7 mouse cellular contexts compared by ENCODE assay signal in the genomic region with DNA sequence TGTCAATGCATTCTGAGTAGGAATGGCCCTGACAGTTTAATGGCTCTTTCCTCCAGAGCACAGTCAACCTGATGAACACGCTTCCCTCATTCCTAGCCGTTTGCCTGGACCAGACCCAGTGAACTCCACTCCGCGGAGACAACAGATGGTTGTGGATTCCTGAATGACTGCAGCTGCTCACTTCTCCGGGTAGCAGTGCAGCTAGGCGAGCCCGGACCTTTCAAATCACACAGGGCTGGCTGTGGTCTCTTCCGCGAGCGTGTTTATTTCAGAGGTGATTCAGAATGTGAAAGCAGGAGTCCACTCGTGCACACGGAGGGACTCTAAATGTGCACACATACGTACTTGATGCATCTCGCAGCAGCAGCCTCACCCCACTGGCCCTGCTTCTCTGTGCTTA. TPM values are rescaled to one million over a fixed set of nuclear protein-coding genes. Genes with fewer than 3 reads are reported as not detected.
DNase-seq lines count a peak whose midpoint lies in the region; ATAC-seq and TF ChIP-seq lines count a peak whose summit lies in the region.

No protein-coding gene starts in this region.

- peak; percentile 23; the same call in 1 of the 2 replicates for ATAC-seq in lung, postnatal 0 days
- ATAC-seq in neural tube, embryonic 12.5 days (ENCODE audit: low FRiP score, low read depth) = 0 out of 2 replicates have a peak, but pooled peaks have one; percentile 37

- 61% methylated on average over 14 of the region's 14 CpGs for WGBS in heart, embryonic 10.5 days
- 41% methylated on average over 14 of the region's 14 CpGs for WGBS in lung, postnatal 0 days
- WGBS in neural tube, embryonic 12.5 days = 50% methylated on average over 14 of the region's 14 CpGs

- no peaks in the 10 kb centered on the region for H3K9me3 ChIP-seq in heart, embryonic 10.5 days
- H3K9me3 ChIP-seq in lung, postnatal 0 days (ENCODE audit: low read length) = no peaks in the 10 kb centered on the region
- no peaks in the 10 kb centered on the region for H3K9me3 ChIP-seq in neural tube, embryonic 12.5 days

- TF ChIP-seq EP300 in lung, postnatal 0 days (IDR thresholded peaks at IDR 0.05) = no peak

- 0 out of 2 replicates have a peak overlapping the region, but pooled peaks have one; percentile 22 for H3K4me2 ChIP-seq in lung, postnatal 0 days (replicated peaks; ENCODE audit: low read depth, low read length)
- no peak overlapping the region for H3K4me2 ChIP-seq in neural tube, embryonic 12.5 days (replicated peaks)

- TF ChIP-seq CTCF in lung, postnatal 0 days (IDR thresholded peaks at IDR 0.05) = no peak

- peaks cover 50% of the 10 kb centered on the region for H3K4me1 ChIP-seq in heart, embryonic 10.5 days
- no peaks in the 10 kb centered on the region for H3K4me1 ChIP-seq in lung, postnatal 0 days (ENCODE audit: insufficient read depth, low read depth, low read length)
- no peaks in the 10 kb centered on the region; the same call in 1 of the 2 replicates for H3K4me1 ChIP-seq in neural tube, embryonic 12.5 days

- H3K36me3 ChIP-seq in heart, embryonic 10.5 days = peaks cover 18% of the 10 kb centered on the region
- H3K36me3 ChIP-seq in lung, postnatal 0 days (ENCODE audit: insufficient read depth, low read length) = no peaks in the 10 kb centered on the region
- H3K36me3 ChIP-seq in neural tube, embryonic 12.5 days = no peaks in the 10 kb centered on the region

- H3K4me3 ChIP-seq in heart, embryonic 10.5 days = no peak overlapping the region
- no peak overlapping the region for H3K4me3 ChIP-seq in lung, postnatal 0 days (ENCODE audit: low read depth, low read length)
- no peak overlapping the region for H3K4me3 ChIP-seq in neural tube, embryonic 12.5 days

- H3K27ac ChIP-seq in heart, embryonic 10.5 days = 0 out of 2 replicates have a peak overlapping the region, but pooled peaks have one; percentile 22
- H3K27ac ChIP-seq in lung, postnatal 0 days (ENCODE audit: low read length) = no peak overlapping the region
- no peak overlapping the region for H3K27ac ChIP-seq in neural tube, embryonic 12.5 days

- no peak overlapping the region for H3K9ac ChIP-seq in lung, postnatal 0 days (replicated peaks; ENCODE audit: low read depth)
- no peak overlapping the region for H3K9ac ChIP-seq in neural tube, embryonic 12.5 days

- H3K27me3 ChIP-seq in heart, embryonic 10.5 days (ENCODE audit: insufficient read depth, poor library complexity, severe bottlenecking) = no peaks in the 10 kb centered on the region
- H3K27me3 ChIP-seq in lung, postnatal 0 days (replicated peaks; ENCODE audit: insufficient read depth, low read length) = no peaks in the 10 kb centered on the region
- no peaks in the 10 kb centered on the region for H3K27me3 ChIP-seq in neural tube, embryonic 12.5 days (replicated peaks)

- no peak for DNase-seq in heart, embryonic 10.5 days (ENCODE audit: low spot score)
- DNase-seq in heart, adult 9 months (ENCODE audit: low spot score in 2 of 2) = no peak
- peak; percentile 37 for DNase-seq in lung, postnatal 0 days (ENCODE audit: low spot score)
- no peak for DNase-seq in lung, adult 18-20 months
- peak; percentile 21 for DNase-seq in heart, postnatal 4 days
- no peak for DNase-seq in T-cell, adult 2 months (ENCODE audit: low spot score)

RNA-seq across cellular contexts. Expression of gene Kcnj5, which starts 32.4 kb away (rescaled TPM):
- polyA plus RNA-seq in heart, embryonic 10.5 days (2016; fragmentation: Nextera tagmentation; extraction: Ambion mirVana) = 24.1 and 40.0 TPM in 2 replicates
- 0.63 and 0.86 TPM in 2 replicates for polyA plus RNA-seq in lung, postnatal 0 days (2015; fragmentation: Nextera tagmentation; extraction: Ambion mirVana)
- total RNA-seq in heart, postnatal 4 days (2021) = 10 to 100 TPM; 41.6 to 43.6 TPM
- polyA plus RNA-seq in neural tube, embryonic 12.5 days (2016; fragmentation: Nextera tagmentation; extraction: Ambion mirVana) = 0.10 and 0.15 TPM in 2 replicates

Comparison
In these comparisons a context has a peak if more than half of its experiments do, and no peak if none do; other contexts are left out.
1. DNase-seq: peak in lung, postnatal 0 days (single experiment) and heart, postnatal 4 days (single experiment); none in heart, embryonic 10.5 days (single experiment), heart, adult 9 months (0 of 2), lung, adult 18-20 months (0 of 2) and T-cell, adult 2 months (single experiment).
2. RNA of gene Kcnj5, which starts 32.4 kb away (polyA plus RNA-seq): 24.1 to 40.0 TPM in heart, embryonic 10.5 days; 0.63 to 0.86 TPM in lung, postnatal 0 days and 0.10 to 0.15 TPM in neural tube, embryonic 12.5 days; every median in the first group is over 10 times any median in the second.